ENCODE assay signal across 8 mouse cellular contexts in genomic region chr5:63872176-63872932, GRCm38 (mm10).
DNase-seq lines count a peak whose midpoint lies in the region; ATAC-seq lines count a peak whose summit lies in the region.

No protein-coding gene starts in this region.

- H3K4me1 ChIP-seq in hindbrain, embryonic 15.5 days (replicated peaks), result peaks cover 11% of the 10 kb centered on the region
- H3K4me1 ChIP-seq in neural tube, embryonic 12.5 days, result peaks cover 5% of the 10 kb centered on the region; the same call in 1 of the 2 replicates

- 31% methylated on average over 17 of the region's 17 CpGs for WGBS in hindbrain, embryonic 15.5 days
- 37% methylated on average over 17 of the region's 17 CpGs for WGBS in neural tube, embryonic 12.5 days

- no peaks in the 10 kb centered on the region for H3K27me3 ChIP-seq in hindbrain, embryonic 15.5 days
- no peaks in the 10 kb centered on the region for H3K27me3 ChIP-seq in neural tube, embryonic 12.5 days (replicated peaks)

- no peaks in the 10 kb centered on the region for H3K36me3 ChIP-seq in hindbrain, embryonic 15.5 days
- no peaks in the 10 kb centered on the region for H3K36me3 ChIP-seq in neural tube, embryonic 12.5 days

- ATAC-seq in hindbrain, embryonic 15.5 days (ENCODE audit: low FRiP score, low read depth), result peak; percentile 73
- peak; percentile 52 for ATAC-seq in neural tube, embryonic 12.5 days (ENCODE audit: low FRiP score, low read depth)

- no peak overlapping the region for H3K9ac ChIP-seq in hindbrain, embryonic 15.5 days
- H3K9ac ChIP-seq in neural tube, embryonic 12.5 days, result no peak overlapping the region

- no peak overlapping the region for H3K4me3 ChIP-seq in hindbrain, embryonic 15.5 days
- H3K4me3 ChIP-seq in neural tube, embryonic 12.5 days, result no peak overlapping the region

- H3K4me2 ChIP-seq in hindbrain, embryonic 15.5 days, result peak overlapping the region; percentile 22
- H3K4me2 ChIP-seq in neural tube, embryonic 12.5 days (replicated peaks), result peak overlapping the region; percentile 14; the same call in 1 of the 2 replicates

- no peaks in the 10 kb centered on the region for H3K9me3 ChIP-seq in hindbrain, embryonic 15.5 days
- H3K9me3 ChIP-seq in neural tube, embryonic 12.5 days, result no peaks in the 10 kb centered on the region

- peak overlapping the region; percentile 17; the same call in 1 of the 2 replicates for H3K27ac ChIP-seq in hindbrain, embryonic 15.5 days (replicated peaks)
- H3K27ac ChIP-seq in neural tube, embryonic 12.5 days, result no peak overlapping the region

- DNase-seq in cerebellum, adult 11-12 months, result peak; percentile 17
- no peak for DNase-seq in cerebellum, adult 8-10 months
- peak; percentile 64 for DNase-seq in embryo, embryonic 11 days
- no peak for DNase-seq in adrenal gland, postnatal 10 days
- no peak for DNase-seq in natural killer cell, adult 2 months (ENCODE audit: low spot score in 2 of 2)
- DNase-seq in thymus, postnatal 10 days (ENCODE audit: low spot score in 2 of 2), result no peak

Comparison
In these comparisons a context has a peak if more than half of its experiments do, and no peak if none do; other contexts are left out.
1. DNase-seq: peak in cerebellum, adult 11-12 months (single experiment) and embryo, embryonic 11 days (single experiment); none in cerebellum, adult 8-10 months (single experiment), adrenal gland, postnatal 10 days (single experiment), natural killer cell, adult 2 months (0 of 2) and thymus, postnatal 10 days (0 of 2).